Mouse (Mus musculus): Measurements from ENCODE around the gene Bean1. TPM values are rescaled to one million over a fixed set of nuclear protein-coding genes. Genes with fewer than 3 reads are reported as not detected.

The Bean1 gene
- polyA plus RNA-seq (2016; fragmentation: Nextera tagmentation; extraction: Ambion mirVana): 3.7 and 4.3 TPM in 2 replicates

- H3K36me3 ChIP-seq: no peaks in the 10 kb centered on the region
- H3K4me3 ChIP-seq: peak within 1 kb of the TSS; percentile 67
- H3K27ac ChIP-seq: no peak within 1 kb of the TSS
- ATAC-seq (ENCODE audit: low FRiP score, low read depth): peak; percentile 82
- H3K4me2 ChIP-seq (replicated peaks): peak within 1 kb of the TSS; percentile 96
- H3K9ac ChIP-seq: peak within 1 kb of the TSS; percentile 85
- peaks cover 40% of the 10 kb centered on the region for H3K27me3 ChIP-seq (replicated peaks)
- no peaks in the 10 kb centered on the region for H3K9me3 ChIP-seq
- peaks cover 5% of the 10 kb centered on the region for H3K4me1 ChIP-seq
- WGBS: 1% methylated on average over 82 of the region's 87 CpGs
These were observed at the start of gene Bean1 for GRCm38 (mm10) chr8:104170118-104171049. TSS of gene Bean1 (plus strand) at chr8:104170442.

GRCm38 (mm10) chr8:104121640-104122416 is 48.4 kb upstream of the Bean1 start:
- no peak overlapping the region for H3K27ac ChIP-seq
- no peak overlapping the region for H3K4me2 ChIP-seq (replicated peaks)
- WGBS: 85% methylated on average over 12 of the region's 12 CpGs
- H3K4me1 ChIP-seq: no peaks in the 10 kb centered on the region
- no peak overlapping the region for H3K9ac ChIP-seq
- H3K27me3 ChIP-seq (replicated peaks): no peaks in the 10 kb centered on the region
- H3K36me3 ChIP-seq: no peaks in the 10 kb centered on the region
- ATAC-seq (ENCODE audit: low FRiP score, low read depth): no peak
- H3K4me3 ChIP-seq: no peak overlapping the region
- no peaks in the 10 kb centered on the region for H3K9me3 ChIP-seq

GRCm38 (mm10) chr8:104123080-104123657 is 47.1 kb upstream of the Bean1 start:
- Histone ChIP-seq H3K27ac (no peak overlapping the region), H3K9me3 (no peaks in the 10 kb centered on the region), H3K9ac (no peak overlapping the region), H3K4me2 (replicated peaks) (no peak overlapping the region), H3K36me3 (no peaks in the 10 kb centered on the region), H3K4me3 (no peak overlapping the region), H3K4me1 (no peaks in the 10 kb centered on the region), H3K27me3 (replicated peaks) (no peaks in the 10 kb centered on the region)
- no peak for ATAC-seq (ENCODE audit: low FRiP score, low read depth)
- WGBS: 96% methylated on average over 2 of the region's 2 CpGs

- ATAC-seq (ENCODE audit: low FRiP score, low read depth): no peak
- Histone ChIP-seq H3K4me1 (no peaks in the 10 kb centered on the region), H3K9me3 (no peaks in the 10 kb centered on the region), H3K27me3 (replicated peaks) (no peaks in the 10 kb centered on the region), H3K27ac (no peak overlapping the region), H3K9ac (no peak overlapping the region), H3K36me3 (no peaks in the 10 kb centered on the region), H3K4me2 (replicated peaks) (no peak overlapping the region), H3K4me3 (no peak overlapping the region)
- WGBS: 81% methylated on average over 5 of the region's 5 CpGs
These were observed 45.7 kb upstream of the Bean1 start for GRCm38 (mm10) chr8:104124534-104124933.

- H3K27me3 ChIP-seq (replicated peaks): no peaks in the 10 kb centered on the region
- WGBS: 74% methylated on average over 4 of the region's 4 CpGs
- ATAC-seq (ENCODE audit: low FRiP score, low read depth): no peak
- H3K9ac ChIP-seq: no peak overlapping the region
- no peak overlapping the region for H3K4me3 ChIP-seq
- H3K9me3 ChIP-seq: no peaks in the 10 kb centered on the region
- no peak overlapping the region for H3K4me2 ChIP-seq (replicated peaks)
- no peaks in the 10 kb centered on the region for H3K4me1 ChIP-seq
- no peak overlapping the region for H3K27ac ChIP-seq
- no peaks in the 10 kb centered on the region for H3K36me3 ChIP-seq
These were observed 42.9 kb upstream of the Bean1 start for GRCm38 (mm10) chr8:104127160-104127883.

GRCm38 (mm10) chr8:104130916-104131315 is 39.3 kb upstream of the Bean1 start:
- H3K4me1 ChIP-seq: no peaks in the 10 kb centered on the region
- no peak overlapping the region for H3K27ac ChIP-seq
- H3K27me3 ChIP-seq (replicated peaks): no peaks in the 10 kb centered on the region
- H3K4me3 ChIP-seq: no peak overlapping the region
- H3K9ac ChIP-seq: no peak overlapping the region
- H3K36me3 ChIP-seq: no peaks in the 10 kb centered on the region
- H3K4me2 ChIP-seq (replicated peaks): no peak overlapping the region
- 93% methylated on average over 9 of the region's 9 CpGs for WGBS
- H3K9me3 ChIP-seq: no peaks in the 10 kb centered on the region
- ATAC-seq (ENCODE audit: low FRiP score, low read depth): no peak

- Histone ChIP-seq H3K9me3 (no peaks in the 10 kb centered on the region), H3K4me3 (no peak overlapping the region), H3K4me1 (no peaks in the 10 kb centered on the region), H3K9ac (no peak overlapping the region), H3K4me2 (replicated peaks) (no peak overlapping the region), H3K27ac (no peak overlapping the region), H3K36me3 (no peaks in the 10 kb centered on the region), H3K27me3 (replicated peaks) (no peaks in the 10 kb centered on the region)
- no peak for ATAC-seq (ENCODE audit: low FRiP score, low read depth)
- 82% methylated on average over 7 of the region's 7 CpGs for WGBS
These were observed 38.7 kb upstream of the Bean1 start for GRCm38 (mm10) chr8:104131414-104131975.

GRCm38 (mm10) chr8:104134521-104134920 is 35.7 kb upstream of the Bean1 start:
- 90% methylated on average over 8 of the region's 8 CpGs for WGBS
- Histone ChIP-seq H3K9ac (no peak overlapping the region), H3K4me2 (replicated peaks) (no peak overlapping the region), H3K36me3 (no peaks in the 10 kb centered on the region), H3K27ac (no peak overlapping the region), H3K9me3 (no peaks in the 10 kb centered on the region), H3K27me3 (replicated peaks) (no peaks in the 10 kb centered on the region), H3K4me1 (no peaks in the 10 kb centered on the region), H3K4me3 (no peak overlapping the region)
- no peak for ATAC-seq (ENCODE audit: low FRiP score, low read depth)

GRCm38 (mm10) chr8:104136277-104136676 is 34.0 kb upstream of the Bean1 start:
- no peak overlapping the region for H3K4me3 ChIP-seq
- H3K27me3 ChIP-seq (replicated peaks): no peaks in the 10 kb centered on the region
- 92% methylated on average over 3 of the region's 3 CpGs for WGBS
- no peak overlapping the region for H3K9ac ChIP-seq
- H3K4me1 ChIP-seq: no peaks in the 10 kb centered on the region
- ATAC-seq (ENCODE audit: low FRiP score, low read depth): no peak
- H3K36me3 ChIP-seq: no peaks in the 10 kb centered on the region
- H3K4me2 ChIP-seq (replicated peaks): no peak overlapping the region
- no peaks in the 10 kb centered on the region for H3K9me3 ChIP-seq
- no peak overlapping the region for H3K27ac ChIP-seq

GRCm38 (mm10) chr8:104137636-104138035 is 32.6 kb upstream of the Bean1 start:
- Histone ChIP-seq H3K9me3 (no peaks in the 10 kb centered on the region), H3K36me3 (no peaks in the 10 kb centered on the region), H3K9ac (no peak overlapping the region), H3K4me2 (replicated peaks) (no peak overlapping the region), H3K27me3 (replicated peaks) (no peaks in the 10 kb centered on the region), H3K4me3 (no peak overlapping the region), H3K4me1 (no peaks in the 10 kb centered on the region), H3K27ac (no peak overlapping the region)
- ATAC-seq (ENCODE audit: low FRiP score, low read depth): no peak
- 86% methylated on average over 5 of the region's 5 CpGs for WGBS

GRCm38 (mm10) chr8:104140611-104141010 is 29.6 kb upstream of the Bean1 start:
- H3K4me3 ChIP-seq: no peak overlapping the region
- no peaks in the 10 kb centered on the region for H3K27me3 ChIP-seq (replicated peaks)
- no peak overlapping the region for H3K4me2 ChIP-seq (replicated peaks)
- no peaks in the 10 kb centered on the region for H3K4me1 ChIP-seq
- no peaks in the 10 kb centered on the region for H3K36me3 ChIP-seq
- H3K9me3 ChIP-seq: no peaks in the 10 kb centered on the region
- no peak for ATAC-seq (ENCODE audit: low FRiP score, low read depth)
- no peak overlapping the region for H3K9ac ChIP-seq
- no peak overlapping the region for H3K27ac ChIP-seq
- 90% methylated on average over 13 of the region's 13 CpGs for WGBS

Data from neural tube, embryonic 12.5 days (tissue).